Mouse (Mus musculus): ENCODE measurements around the gene Atp5mpl. TPM values are rescaled to one million over a fixed set of nuclear protein-coding genes. Genes with fewer than 3 reads are reported as not detected.
"Not testable (repeated sequence)": the region's sequence is repeated elsewhere in the genome, so short reads cannot be mapped to it uniquely, and the experiment has no call there.

The Atp5mpl gene
- polyA plus RNA-seq, 1 experiment from 2014 or later = 665 TPM

- H3K9ac ChIP-seq; H3K4me1 ChIP-seq; H3K36me3 ChIP-seq; H3K4me3 ChIP-seq; H3K9me3 ChIP-seq; H3K4me2 ChIP-seq (replicated peaks); H3K27me3 ChIP-seq (replicated peaks): not testable (repeated sequence)
- peak; percentile 56; the same call in 1 of the 2 replicates for ATAC-seq (ENCODE audit: low FRiP score, low read depth)
- WGBS = 67% methylated on average over 12 of the region's 15 CpGs
- 0 out of 2 replicates have a peak overlapping the region, but pooled peaks have one; percentile 20 for H3K27ac ChIP-seq
These were observed 20.8 kb downstream of the Atp5mpl start for GRCm38 (mm10) chr12:111945765-111946655.

DNA sequence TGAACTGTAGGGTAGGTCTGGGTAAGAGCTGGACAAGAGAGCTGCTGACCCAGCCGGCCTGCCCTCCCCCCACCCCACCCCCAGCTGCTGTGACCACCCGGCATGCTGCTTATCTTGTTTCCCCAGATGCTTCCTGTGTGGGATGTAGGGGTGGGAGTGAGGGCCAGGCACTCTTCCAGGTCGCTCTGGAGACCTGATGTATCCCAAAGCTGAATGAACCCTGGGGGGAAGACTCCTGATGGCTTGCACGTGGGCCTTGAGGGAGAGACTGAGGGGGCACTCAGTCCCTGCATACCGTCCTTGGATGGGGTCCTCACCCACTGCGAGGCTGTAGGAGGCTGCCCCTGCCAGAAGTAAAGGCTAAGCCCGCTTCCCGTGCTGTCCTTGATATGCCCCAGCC is 21.7 kb downstream of the Atp5mpl start:
- H3K27ac ChIP-seq = 0 out of 2 replicates have a peak overlapping the region, but pooled peaks have one; percentile 20
- H3K4me1 ChIP-seq = no peaks in the 10 kb centered on the region
- no peak for ATAC-seq (ENCODE audit: low FRiP score, low read depth)
- no peak overlapping the region for H3K4me3 ChIP-seq
- H3K9me3 ChIP-seq = no peaks in the 10 kb centered on the region
- 64% methylated on average over 8 of the region's 8 CpGs for WGBS
- H3K27me3 ChIP-seq (replicated peaks) = no peaks in the 10 kb centered on the region
- no peak overlapping the region for H3K9ac ChIP-seq
- no peak overlapping the region for H3K4me2 ChIP-seq (replicated peaks)
- H3K36me3 ChIP-seq = no peaks in the 10 kb centered on the region

DNA sequence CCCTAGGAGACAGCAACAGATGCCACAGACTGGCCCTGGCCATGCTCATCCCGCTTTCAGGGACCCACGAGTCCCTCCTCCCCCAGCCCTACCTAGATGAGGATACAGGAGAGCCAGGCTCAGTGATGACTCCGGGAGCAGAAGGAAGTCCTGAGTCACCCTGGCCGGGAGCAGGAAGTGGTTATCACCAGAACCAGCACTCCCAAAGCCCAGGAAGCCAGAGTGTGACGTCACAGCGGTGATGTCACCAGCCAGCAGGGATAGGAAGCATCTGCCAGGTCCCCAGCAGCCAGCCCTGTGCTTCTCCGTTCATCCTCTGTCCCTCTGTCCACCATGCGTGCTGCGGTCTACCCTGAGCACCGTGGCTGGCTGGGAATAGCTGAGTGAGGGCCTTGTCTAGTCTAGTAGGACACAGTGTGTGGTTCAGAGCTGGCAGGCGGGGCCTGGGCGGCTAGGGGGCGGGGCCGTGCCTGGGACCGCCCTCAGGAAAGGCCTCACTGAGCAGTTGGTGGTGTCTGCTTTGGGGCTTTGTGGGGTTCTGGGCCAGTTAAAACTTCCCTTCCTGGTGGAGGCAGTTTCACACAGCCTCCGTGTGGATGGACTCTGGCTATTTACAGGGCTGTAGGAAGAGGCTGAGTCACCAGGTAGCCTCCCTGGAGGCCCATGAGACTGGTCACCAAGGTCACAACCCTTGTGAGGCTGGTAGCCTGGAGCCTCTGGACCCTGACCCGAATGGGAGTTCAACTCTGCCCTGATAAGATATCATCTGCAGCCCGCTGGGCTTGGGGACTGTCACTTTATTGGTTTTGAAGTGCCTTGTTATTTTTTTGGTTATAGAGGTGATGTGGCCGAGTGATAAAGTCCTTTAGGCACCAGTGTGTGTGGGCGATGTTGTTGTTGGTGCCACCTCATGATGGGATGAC is 22.5 kb downstream of the Atp5mpl start:
- H3K9me3 ChIP-seq; H3K9ac ChIP-seq; H3K4me1 ChIP-seq; H3K4me3 ChIP-seq; H3K36me3 ChIP-seq; H3K27me3 ChIP-seq (replicated peaks); H3K4me2 ChIP-seq (replicated peaks); H3K27ac ChIP-seq: not testable (repeated sequence)
- WGBS = 80% methylated on average over 17 of the region's 20 CpGs
- peak; percentile 32; the same call in 1 of the 2 replicates for ATAC-seq (ENCODE audit: low FRiP score, low read depth)

GRCm38 (mm10) chr12:111943421-111944064 is 23.2 kb downstream of the Atp5mpl start:
- H3K27me3 ChIP-seq (replicated peaks) = no peaks in the 10 kb centered on the region
- no peak for ATAC-seq (ENCODE audit: low FRiP score, low read depth)
- H3K36me3 ChIP-seq = no peaks in the 10 kb centered on the region
- H3K9me3 ChIP-seq = no peaks in the 10 kb centered on the region
- no peak overlapping the region for H3K4me3 ChIP-seq
- 76% methylated on average over 10 of the region's 10 CpGs for WGBS
- H3K4me2 ChIP-seq (replicated peaks) = no peak overlapping the region
- H3K27ac ChIP-seq = no peak overlapping the region
- no peaks in the 10 kb centered on the region for H3K4me1 ChIP-seq
- H3K9ac ChIP-seq = no peak overlapping the region

- Histone ChIP-seq H3K4me3 (no peak overlapping the region), H3K27me3 (replicated peaks) (no peaks in the 10 kb centered on the region), H3K9ac (no peak overlapping the region), H3K27ac (no peak overlapping the region), H3K4me1 (peaks cover 6% of the 10 kb centered on the region), H3K9me3 (no peaks in the 10 kb centered on the region), H3K4me2 (replicated peaks) (no peak overlapping the region), H3K36me3 (no peaks in the 10 kb centered on the region)
- WGBS = 68% methylated on average over 1 of the region's 1 CpGs
- ATAC-seq (ENCODE audit: low FRiP score, low read depth) = no peak
These were observed 28.1 kb downstream of the Atp5mpl start for GRCm38 (mm10) chr12:111938623-111939177.

DNA sequence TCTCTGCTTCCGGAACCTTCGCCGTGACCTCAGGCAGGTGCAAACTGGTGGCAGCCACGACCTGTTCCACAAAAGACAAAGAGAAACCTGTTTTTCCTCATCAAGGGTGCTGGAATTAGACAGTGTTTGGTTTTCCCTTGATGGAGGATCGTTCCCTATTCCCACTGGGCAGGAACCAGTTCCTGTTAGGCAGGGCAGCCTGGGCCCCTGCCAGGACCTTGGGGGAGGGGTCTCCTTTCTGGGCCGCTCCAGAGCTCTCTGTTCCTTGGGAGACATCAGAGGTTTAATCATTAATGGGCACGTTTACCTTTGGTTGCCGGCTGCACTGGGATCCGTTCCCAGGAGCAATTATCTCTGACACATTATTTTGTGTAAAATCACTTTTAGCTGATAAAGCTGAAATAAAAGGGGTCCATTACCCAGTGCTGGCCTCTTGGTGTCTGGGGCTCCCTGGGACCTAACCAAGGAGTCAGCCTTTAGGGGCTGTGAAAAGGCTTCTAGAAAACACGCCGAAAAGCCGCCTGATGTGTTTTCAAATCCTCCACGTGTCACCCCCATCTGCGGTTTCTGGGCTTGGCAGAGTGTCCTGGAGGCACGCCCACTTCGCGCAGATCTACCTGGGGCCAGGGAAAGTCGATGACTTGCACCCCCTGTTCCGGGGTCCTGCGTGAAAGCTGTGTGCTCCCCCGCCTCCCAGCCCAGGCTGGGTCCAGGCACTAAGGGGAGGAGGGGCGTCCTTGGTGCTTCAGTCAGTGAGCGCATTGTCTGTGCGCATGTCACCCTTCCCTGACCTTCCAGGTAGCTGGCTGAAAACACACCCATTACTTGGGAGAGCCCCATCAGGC is 29.8 kb downstream of the Atp5mpl start:
- H3K27me3 ChIP-seq (replicated peaks) = no peaks in the 10 kb centered on the region
- H3K4me3 ChIP-seq = no peak overlapping the region
- no peak for ATAC-seq (ENCODE audit: low FRiP score, low read depth)
- no peak overlapping the region for H3K27ac ChIP-seq
- no peak overlapping the region for H3K4me2 ChIP-seq (replicated peaks)
- H3K36me3 ChIP-seq = no peaks in the 10 kb centered on the region
- 42% methylated on average over 24 of the region's 24 CpGs for WGBS
- H3K4me1 ChIP-seq = peaks cover 6% of the 10 kb centered on the region
- H3K9me3 ChIP-seq = no peaks in the 10 kb centered on the region
- H3K9ac ChIP-seq = no peak overlapping the region

DNA sequence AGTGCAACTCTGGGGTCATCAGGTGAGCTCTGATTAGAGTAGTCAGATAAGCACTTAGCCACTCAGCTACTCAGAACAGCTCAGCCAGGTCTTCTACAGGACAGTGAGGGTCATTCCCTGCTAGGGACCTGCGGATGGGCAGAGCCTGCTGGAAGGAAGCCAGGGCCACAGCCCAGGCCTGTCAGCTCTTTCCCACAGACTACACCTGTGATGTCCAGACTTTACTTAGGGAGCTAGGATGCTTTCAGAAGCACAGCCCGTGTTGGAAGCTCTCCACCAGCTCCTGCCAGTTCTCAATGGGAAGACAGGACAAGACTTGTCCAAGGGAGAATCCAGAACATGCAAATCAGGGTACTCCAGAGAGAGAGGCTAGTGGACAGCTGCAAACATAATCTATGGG is 32.8 kb downstream of the Atp5mpl start:
- WGBS = 82% methylated on average over 2 of the region's 2 CpGs
- no peak overlapping the region for H3K27ac ChIP-seq
- no peak for ATAC-seq (ENCODE audit: low FRiP score, low read depth)

GRCm38 (mm10) chr12:111933032-111933704 is 33.6 kb downstream of the Atp5mpl start:
- H3K4me3 ChIP-seq = no peak overlapping the region
- H3K9ac ChIP-seq = no peak overlapping the region
- H3K27me3 ChIP-seq (replicated peaks) = no peaks in the 10 kb centered on the region
- no peak overlapping the region for H3K4me2 ChIP-seq (replicated peaks)
- WGBS = 61% methylated on average over 11 of the region's 11 CpGs
- H3K9me3 ChIP-seq = no peaks in the 10 kb centered on the region
- H3K4me1 ChIP-seq = peaks cover 6% of the 10 kb centered on the region
- no peak overlapping the region for H3K27ac ChIP-seq
- H3K36me3 ChIP-seq = no peaks in the 10 kb centered on the region
- peak; percentile 33; the same call in 1 of the 2 replicates for ATAC-seq (ENCODE audit: low FRiP score, low read depth)

More for the DNA sequence above, 32.8 kb downstream of the Atp5mpl start:
- H3K36me3 ChIP-seq = no peaks in the 10 kb centered on the region
- no peaks in the 10 kb centered on the region for H3K27me3 ChIP-seq (replicated peaks)
- no peak overlapping the region for H3K4me3 ChIP-seq
- H3K9ac ChIP-seq = no peak overlapping the region
- H3K4me2 ChIP-seq (replicated peaks) = no peak overlapping the region
- peaks cover 6% of the 10 kb centered on the region for H3K4me1 ChIP-seq
- H3K9me3 ChIP-seq = no peaks in the 10 kb centered on the region

GRCm38 (mm10) chr12:111932513-111932912 is 34.3 kb downstream of the Atp5mpl start:
- Histone ChIP-seq H3K4me3 (no peak overlapping the region), H3K9me3 (no peaks in the 10 kb centered on the region), H3K9ac (no peak overlapping the region), H3K27me3 (replicated peaks) (no peaks in the 10 kb centered on the region), H3K36me3 (no peaks in the 10 kb centered on the region), H3K27ac (no peak overlapping the region), H3K4me1 (peaks cover 5% of the 10 kb centered on the region), H3K4me2 (replicated peaks) (no peak overlapping the region)
- 69% methylated on average over 3 of the region's 3 CpGs for WGBS
- ATAC-seq (ENCODE audit: low FRiP score, low read depth) = no peak

DNA sequence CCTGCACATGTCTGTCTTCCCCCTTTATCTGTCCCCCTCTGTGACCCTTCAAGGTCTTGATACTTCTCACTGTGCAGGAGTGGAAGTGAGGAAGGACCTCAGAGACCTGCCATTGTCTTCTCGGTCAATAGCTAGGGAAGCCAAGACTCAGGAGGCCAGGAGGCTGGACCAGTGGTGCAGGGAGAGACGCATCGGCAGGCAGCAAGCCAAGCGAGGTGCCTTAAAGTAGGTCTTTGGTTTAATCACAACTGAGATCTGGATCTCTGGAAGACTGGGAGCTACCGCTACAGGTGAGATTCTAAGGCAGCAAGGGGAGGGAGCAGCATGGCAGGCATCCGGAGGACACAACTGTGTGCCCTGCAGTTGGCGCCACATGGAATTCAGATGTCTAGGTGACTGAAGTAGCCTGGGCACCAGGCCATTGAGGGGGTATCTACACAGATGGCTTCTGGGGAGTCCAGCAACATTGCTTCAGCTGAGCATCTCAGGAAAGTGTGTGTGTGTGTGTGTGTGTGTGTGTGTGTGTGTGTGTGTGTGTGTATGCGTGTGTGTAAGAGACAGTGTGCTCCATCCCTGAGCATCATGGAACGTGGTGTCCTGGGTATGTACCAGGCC is 35.3 kb downstream of the Atp5mpl start:
- ATAC-seq (ENCODE audit: low FRiP score, low read depth) = no peak
- Histone ChIP-seq H3K27me3 (replicated peaks) (no peaks in the 10 kb centered on the region), H3K4me1 (no peaks in the 10 kb centered on the region; the same call in 1 of the 2 replicates), H3K9me3 (no peaks in the 10 kb centered on the region), H3K27ac (no peak overlapping the region), H3K36me3 (no peaks in the 10 kb centered on the region), H3K9ac (no peak overlapping the region), H3K4me2 (replicated peaks) (no peak overlapping the region), H3K4me3 (no peak overlapping the region)
- WGBS = 87% methylated on average over 9 of the region's 9 CpGs

All from neural tube, embryonic 12.5 days (tissue).